Mouse (Mus musculus): ENCODE results near the gene Tmem159. TPM values are rescaled to one million over a fixed set of nuclear protein-coding genes. Genes with fewer than 3 reads are reported as not detected.

Tmem159 gene
- 12.7 and 14.3 TPM in 2 replicates for polyA plus RNA-seq (2015; fragmentation: Nextera tagmentation; extraction: Ambion mirVana)

DNA sequence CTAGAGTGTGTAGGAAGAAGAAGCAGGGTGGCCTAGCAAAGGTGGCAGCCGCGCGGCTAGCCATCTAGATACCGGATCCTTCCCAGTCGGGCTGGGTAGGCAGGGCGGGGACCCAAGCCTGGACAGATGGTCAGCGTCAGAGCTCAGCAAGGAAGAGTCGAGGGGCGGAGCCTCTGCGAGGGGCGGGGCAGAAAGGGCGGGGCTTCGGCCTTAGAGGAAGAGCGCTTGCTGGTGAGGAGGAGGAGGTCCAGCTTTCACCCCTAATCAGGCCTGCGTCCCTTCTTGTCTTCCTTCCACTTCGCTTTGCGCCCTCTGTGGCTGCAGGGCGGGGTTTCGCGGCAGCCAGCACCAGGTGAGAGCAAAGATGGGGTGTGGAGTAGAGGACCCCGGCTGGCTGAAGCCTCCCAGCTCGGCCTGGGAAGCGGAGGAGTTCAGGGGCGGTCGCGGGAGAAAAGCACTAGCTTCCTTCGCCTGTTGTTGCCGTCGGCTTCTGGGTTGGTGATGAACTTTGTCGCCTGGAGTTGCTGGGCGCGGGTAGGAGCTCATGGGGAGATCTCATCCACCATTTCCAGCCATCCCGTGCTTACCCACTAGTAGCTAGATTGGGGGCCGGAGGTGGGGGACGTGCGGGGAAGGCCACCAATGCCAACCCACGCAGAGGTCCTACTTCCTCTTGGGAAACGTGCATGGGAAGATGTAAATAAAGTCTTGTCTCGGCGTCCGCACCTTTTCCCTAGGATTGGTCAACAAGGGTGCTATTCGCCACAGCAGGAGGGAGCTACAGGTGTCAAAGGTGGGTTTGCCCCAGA, at the start of gene Tmem159:
Gene Tmem159, plus strand, starts transcription at position 190 of the 809 bp plus-strand sequence.
- ATAC-seq (ENCODE audit: low read depth) = peak; percentile 82
- Histone ChIP-seq H3K36me3 (no peaks in the 10 kb centered on the region), H3K4me2 (peak within 1 kb of the TSS; percentile 79), H3K27ac (replicated peaks) (no peak within 1 kb of the TSS), H3K9ac (peak within 1 kb of the TSS; percentile 70), H3K4me1 (replicated peaks) (peaks cover 18% of the 10 kb centered on the region), H3K4me3 (peak within 1 kb of the TSS; percentile 56), H3K9me3 (no peaks in the 10 kb centered on the region), H3K27me3 (peaks cover 5% of the 10 kb centered on the region; the same call in 1 of the 2 replicates)
- WGBS = 1% methylated on average over 41 of the region's 42 CpGs

- Histone ChIP-seq H3K9ac (no peak overlapping the region), H3K4me1 (replicated peaks) (no peaks in the 10 kb centered on the region), H3K27me3 (no peaks in the 10 kb centered on the region), H3K4me3 (no peak overlapping the region), H3K9me3 (no peaks in the 10 kb centered on the region), H3K27ac (replicated peaks) (no peak overlapping the region), H3K36me3 (no peaks in the 10 kb centered on the region), H3K4me2 (no peak overlapping the region)
- ATAC-seq (ENCODE audit: low read depth) = no peak
- 44% methylated on average over 2 of the region's 2 CpGs for WGBS
These were observed 48.1 kb upstream of the Tmem159 start for GRCm38 (mm10) chr7:120054016-120054415.

GRCm38 (mm10) chr7:120055479-120055878, 46.7 kb upstream of the Tmem159 start:
- WGBS = 92% methylated on average over 3 of the region's 3 CpGs

GRCm38 (mm10) chr7:120064045-120064444, 38.1 kb upstream of the Tmem159 start:
- no peak overlapping the region for H3K4me3 ChIP-seq
- no peak for ATAC-seq (ENCODE audit: low read depth)
- 71% methylated on average over 1 of the region's 1 CpGs for WGBS

More at GRCm38 (mm10) chr7:120055479-120055878, 46.7 kb upstream of the Tmem159 start:
- H3K4me2 ChIP-seq = no peak overlapping the region
- no peaks in the 10 kb centered on the region for H3K9me3 ChIP-seq
- H3K4me1 ChIP-seq (replicated peaks) = no peaks in the 10 kb centered on the region
- no peaks in the 10 kb centered on the region for H3K27me3 ChIP-seq
- no peak overlapping the region for H3K9ac ChIP-seq
- H3K36me3 ChIP-seq = no peaks in the 10 kb centered on the region
- no peak overlapping the region for H3K4me3 ChIP-seq
- ATAC-seq (ENCODE audit: low read depth) = no peak
- H3K27ac ChIP-seq (replicated peaks) = no peak overlapping the region

GRCm38 (mm10) chr7:120068114-120068513, 34.0 kb upstream of the Tmem159 start:
- Histone ChIP-seq H3K9ac (no peak overlapping the region), H3K9me3 (no peaks in the 10 kb centered on the region), H3K27me3 (no peaks in the 10 kb centered on the region), H3K27ac (replicated peaks) (no peak overlapping the region), H3K36me3 (no peaks in the 10 kb centered on the region), H3K4me3 (no peak overlapping the region), H3K4me2 (no peak overlapping the region), H3K4me1 (replicated peaks) (peaks cover 15% of the 10 kb centered on the region)
- peak; percentile 53; the same call in 1 of the 2 replicates for ATAC-seq (ENCODE audit: low read depth)
- WGBS = 76% methylated on average over 3 of the region's 3 CpGs

More at GRCm38 (mm10) chr7:120064045-120064444, 38.1 kb upstream of the Tmem159 start:
- H3K36me3 ChIP-seq = no peaks in the 10 kb centered on the region
- H3K27ac ChIP-seq (replicated peaks) = no peak overlapping the region
- H3K9me3 ChIP-seq = no peaks in the 10 kb centered on the region
- peaks cover 9% of the 10 kb centered on the region for H3K4me1 ChIP-seq (replicated peaks)
- H3K4me2 ChIP-seq = no peak overlapping the region
- H3K9ac ChIP-seq = no peak overlapping the region
- no peaks in the 10 kb centered on the region for H3K27me3 ChIP-seq

- H3K36me3 ChIP-seq = no peaks in the 10 kb centered on the region
- WGBS = 3% methylated on average over 3 of the region's 3 CpGs
- peak; percentile 86 for ATAC-seq (ENCODE audit: low read depth)
These were observed 33.0 kb upstream of the Tmem159 start for GRCm38 (mm10) chr7:120069164-120069563.

GRCm38 (mm10) chr7:120080177-120080576, 22.0 kb upstream of the Tmem159 start:
- WGBS = 67% methylated on average over 3 of the region's 3 CpGs
- Histone ChIP-seq H3K27ac (replicated peaks) (no peak overlapping the region), H3K36me3 (no peaks in the 10 kb centered on the region), H3K9me3 (no peaks in the 10 kb centered on the region), H3K27me3 (no peaks in the 10 kb centered on the region), H3K4me1 (replicated peaks) (no peaks in the 10 kb centered on the region), H3K4me3 (no peak overlapping the region), H3K4me2 (no peak overlapping the region), H3K9ac (no peak overlapping the region)
- no peak for ATAC-seq (ENCODE audit: low read depth)

More at GRCm38 (mm10) chr7:120069164-120069563, 33.0 kb upstream of the Tmem159 start:
- no peak overlapping the region for H3K27ac ChIP-seq (replicated peaks)
- H3K9me3 ChIP-seq = no peaks in the 10 kb centered on the region
- peaks cover 15% of the 10 kb centered on the region for H3K4me1 ChIP-seq (replicated peaks)
- H3K4me3 ChIP-seq = no peak overlapping the region
- no peak overlapping the region for H3K9ac ChIP-seq
- no peak overlapping the region for H3K4me2 ChIP-seq
- no peaks in the 10 kb centered on the region for H3K27me3 ChIP-seq

- no peaks in the 10 kb centered on the region for H3K9me3 ChIP-seq
- H3K9ac ChIP-seq = no peak overlapping the region
- no peaks in the 10 kb centered on the region for H3K36me3 ChIP-seq
- WGBS = 59% methylated on average over 5 of the region's 5 CpGs
- ATAC-seq (ENCODE audit: low read depth) = no peak
- H3K4me1 ChIP-seq (replicated peaks) = no peaks in the 10 kb centered on the region
- H3K27ac ChIP-seq (replicated peaks) = no peak overlapping the region
- no peaks in the 10 kb centered on the region for H3K27me3 ChIP-seq
- no peak overlapping the region for H3K4me2 ChIP-seq
- H3K4me3 ChIP-seq = no peak overlapping the region
These were observed 9.1 kb upstream of the Tmem159 start for GRCm38 (mm10) chr7:120093033-120093432.

DNA sequence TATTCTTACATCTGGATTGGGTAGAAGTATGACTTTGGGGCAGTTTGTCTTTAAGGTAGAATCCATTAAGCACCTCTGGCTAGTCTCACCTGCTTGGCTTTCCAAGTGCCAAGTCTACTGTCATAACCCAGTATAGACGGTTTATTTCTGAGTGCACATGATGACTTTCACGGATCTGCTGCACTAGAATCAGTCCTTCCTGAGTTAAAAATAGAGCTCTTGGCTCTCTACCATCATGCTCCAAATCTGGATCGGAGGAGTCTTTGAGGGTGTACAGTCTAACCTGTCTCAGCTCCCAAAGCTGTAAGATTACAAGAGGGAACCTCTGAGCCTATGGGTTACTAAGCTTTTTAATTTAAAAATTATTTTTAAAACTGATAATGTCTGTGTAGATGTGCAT, 7.9 kb upstream of the Tmem159 start:
- no peak for ATAC-seq (ENCODE audit: low read depth)
- no peak overlapping the region for H3K4me2 ChIP-seq
- no peak overlapping the region for H3K27ac ChIP-seq (replicated peaks)
- 93% methylated on average over 3 of the region's 3 CpGs for WGBS
- H3K27me3 ChIP-seq = no peaks in the 10 kb centered on the region
- H3K9ac ChIP-seq = no peak overlapping the region
- H3K4me3 ChIP-seq = no peak overlapping the region
- H3K9me3 ChIP-seq = no peaks in the 10 kb centered on the region
- H3K36me3 ChIP-seq = no peaks in the 10 kb centered on the region
- no peaks in the 10 kb centered on the region for H3K4me1 ChIP-seq (replicated peaks)

DNA sequence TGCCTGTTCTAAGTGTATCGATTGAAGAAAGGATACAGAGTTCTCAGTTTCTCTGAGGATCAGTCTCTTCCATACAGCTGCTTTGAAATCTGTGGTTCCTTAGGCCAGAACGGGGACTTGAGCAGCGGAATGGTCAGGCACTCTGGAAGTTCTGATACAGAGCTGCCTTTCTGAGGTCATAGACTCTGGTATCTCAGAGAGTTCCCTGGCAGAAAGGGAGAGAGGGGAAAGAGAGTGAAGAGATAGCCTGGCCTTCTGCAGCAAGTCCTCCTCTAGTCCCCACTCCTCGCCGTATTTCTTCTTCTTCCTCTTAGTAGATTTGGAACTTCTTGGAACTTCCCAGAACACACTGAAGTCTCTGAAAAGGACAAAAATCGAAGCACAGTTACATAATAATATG, 7.0 kb upstream of the Tmem159 start, which contains the start of gene Dnah3:
Gene Dnah3, minus strand, starts transcription at position 101 of the 400 bp plus-strand sequence.
- no peak within 1 kb of the TSS for H3K9ac ChIP-seq
- 83% methylated on average over 6 of the region's 6 CpGs for WGBS
- no peak for ATAC-seq (ENCODE audit: low read depth)
- no peaks in the 10 kb centered on the region for H3K36me3 ChIP-seq
- H3K27ac ChIP-seq (replicated peaks) = no peak within 1 kb of the TSS
- no peak within 1 kb of the TSS for H3K4me2 ChIP-seq
- H3K27me3 ChIP-seq = no peaks in the 10 kb centered on the region
- H3K4me1 ChIP-seq (replicated peaks) = no peaks in the 10 kb centered on the region
- H3K9me3 ChIP-seq = no peaks in the 10 kb centered on the region
- no peak within 1 kb of the TSS for H3K4me3 ChIP-seq

- Histone ChIP-seq H3K4me2 (no peak overlapping the region), H3K9ac (no peak overlapping the region), H3K9me3 (no peaks in the 10 kb centered on the region), H3K4me3 (no peak overlapping the region), H3K27me3 (0 out of 2 replicates have a peak, but pooled peaks cover 3% of the 10 kb centered on the region), H3K36me3 (no peaks in the 10 kb centered on the region), H3K27ac (replicated peaks) (no peak overlapping the region), H3K4me1 (replicated peaks) (peaks cover 10% of the 10 kb centered on the region)
- peak; percentile 37; the same call in 1 of the 2 replicates for ATAC-seq (ENCODE audit: low read depth)
- 11% methylated on average over 7 of the region's 7 CpGs for WGBS
These were observed 4.3 kb upstream of the Tmem159 start for GRCm38 (mm10) chr7:120097845-120098244.

- H3K27ac ChIP-seq (replicated peaks) = no peak overlapping the region
- 0 out of 2 replicates have a peak, but pooled peaks cover 5% of the 10 kb centered on the region for H3K27me3 ChIP-seq
- H3K9me3 ChIP-seq = no peaks in the 10 kb centered on the region
- no peak overlapping the region for H3K9ac ChIP-seq
- WGBS = 21% methylated on average over 9 of the region's 9 CpGs
- no peaks in the 10 kb centered on the region for H3K36me3 ChIP-seq
- H3K4me2 ChIP-seq = no peak overlapping the region
- no peak overlapping the region for H3K4me3 ChIP-seq
- H3K4me1 ChIP-seq (replicated peaks) = peaks cover 16% of the 10 kb centered on the region
- no peak for ATAC-seq (ENCODE audit: low read depth)
These were observed 3.8 kb upstream of the Tmem159 start for GRCm38 (mm10) chr7:120098403-120098802.

Measured in neural tube, embryonic 13.5 days (tissue).